Mouse (Mus musculus): ENCODE data around the gene Tpm3. TPM values are rescaled to one million over a fixed set of nuclear protein-coding genes. Genes with fewer than 3 reads are reported as not detected.

The Tpm3 gene
- polyA plus RNA-seq, 1 experiment from 2014 or later, result 448 TPM

GRCm38 (mm10) chr3:90076921-90077716, 4.7 kb downstream of the Tpm3 start:
- H3K4me3 ChIP-seq, result no peak overlapping the region
- H3K36me3 ChIP-seq, result no peaks in the 10 kb centered on the region
- H3K27ac ChIP-seq (replicated peaks), result no peak overlapping the region
- peaks cover 28% of the 10 kb centered on the region for H3K4me1 ChIP-seq
- H3K27me3 ChIP-seq, result no peaks in the 10 kb centered on the region
- H3K9ac ChIP-seq (replicated peaks), result no peak overlapping the region
- H3K4me2 ChIP-seq (replicated peaks), result no peak overlapping the region
- no peaks in the 10 kb centered on the region for H3K9me3 ChIP-seq
- 9% methylated on average over 5 of the region's 5 CpGs for WGBS
- no peak for ATAC-seq (replicated peaks)

DNA sequence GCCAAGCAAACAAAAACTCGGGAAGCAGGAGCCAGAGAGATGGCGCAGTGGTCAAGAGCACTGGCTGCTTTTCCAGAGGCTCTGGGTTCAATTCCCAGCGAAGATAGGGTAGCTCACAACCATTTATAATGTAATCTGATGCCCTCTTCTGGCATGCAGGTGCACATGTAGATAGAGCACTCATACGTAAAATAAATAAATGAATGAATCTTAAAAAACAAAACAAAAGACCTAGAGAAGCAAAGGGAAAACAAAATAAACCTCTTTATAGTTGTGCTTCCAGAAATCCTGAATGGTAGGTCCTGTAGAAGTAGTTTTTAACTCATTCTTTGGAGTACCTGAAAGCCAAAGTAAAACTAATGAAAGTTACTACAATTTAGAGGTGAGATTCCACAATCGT, 5.8 kb downstream of the Tpm3 start:
- no peak for ATAC-seq (replicated peaks)
- H3K9me3 ChIP-seq, result no peaks in the 10 kb centered on the region
- H3K4me3 ChIP-seq, result no peak overlapping the region
- no peaks in the 10 kb centered on the region for H3K27me3 ChIP-seq
- no peak overlapping the region for H3K4me2 ChIP-seq (replicated peaks)
- no peak overlapping the region for H3K9ac ChIP-seq (replicated peaks)
- WGBS, result 60% methylated on average over 5 of the region's 5 CpGs
- no peaks in the 10 kb centered on the region for H3K36me3 ChIP-seq
- peaks cover 39% of the 10 kb centered on the region for H3K4me1 ChIP-seq
- no peak overlapping the region for H3K27ac ChIP-seq (replicated peaks)

- peak; percentile 93 for ATAC-seq (replicated peaks)
- Histone ChIP-seq H3K36me3 (no peaks in the 10 kb centered on the region), H3K27me3 (no peaks in the 10 kb centered on the region), H3K9me3 (no peaks in the 10 kb centered on the region), H3K4me1 (peaks cover 49% of the 10 kb centered on the region), H3K27ac (replicated peaks) (peak overlapping the region; percentile 93), H3K4me3 (peak overlapping the region; percentile 88), H3K4me2 (replicated peaks) (peak overlapping the region; percentile 63), H3K9ac (replicated peaks) (peak overlapping the region; percentile 81)
- WGBS, result 0% methylated on average over 33 of the region's 33 CpGs
Observed at GRCm38 (mm10) chr3:90079133-90079762, 6.8 kb downstream of the Tpm3 start.

DNA sequence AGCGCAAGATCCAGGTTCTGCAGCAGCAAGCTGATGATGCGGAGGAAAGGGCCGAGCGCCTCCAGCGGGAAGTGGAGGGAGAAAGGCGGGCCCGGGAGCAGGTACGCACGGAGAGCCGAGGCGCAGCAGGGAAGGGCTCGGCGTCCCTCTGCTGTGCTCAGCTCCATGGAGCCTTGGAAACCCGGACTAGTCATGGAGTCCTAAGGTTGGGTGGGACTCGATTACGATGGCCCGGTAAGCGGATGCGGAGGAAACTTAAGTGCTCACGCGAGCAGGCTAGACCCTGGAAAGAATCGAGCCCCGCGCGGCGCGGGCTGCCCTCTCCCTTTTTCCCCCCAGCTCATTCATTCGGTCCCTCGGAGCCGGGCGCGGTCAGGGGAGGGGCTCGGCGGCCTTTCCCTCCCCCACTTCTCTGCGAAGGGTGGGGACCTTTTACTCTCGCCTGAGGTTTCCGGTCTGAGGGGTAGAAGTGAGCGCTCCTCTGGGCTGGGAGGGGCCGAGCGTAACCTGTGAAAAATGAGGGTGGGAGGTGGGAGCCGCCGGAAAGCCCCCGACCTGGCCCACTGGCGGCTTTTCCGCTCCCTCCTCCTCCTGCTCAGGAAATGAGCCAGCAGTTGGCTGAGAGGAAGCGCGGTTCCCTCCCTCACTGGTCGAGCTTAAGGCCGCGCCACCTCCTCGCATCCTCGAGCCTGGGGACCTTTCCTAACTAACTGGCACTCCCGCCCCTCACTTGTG, 7.5 kb downstream of the Tpm3 start:
- peaks cover 56% of the 10 kb centered on the region for H3K4me1 ChIP-seq
- H3K4me2 ChIP-seq (replicated peaks), result peak overlapping the region; percentile 63
- H3K4me3 ChIP-seq, result peak overlapping the region; percentile 88
- peak overlapping the region; percentile 81 for H3K9ac ChIP-seq (replicated peaks)
- H3K27ac ChIP-seq (replicated peaks), result peak overlapping the region; percentile 93
- under 1% methylated on average over 53 of the region's 53 CpGs for WGBS
- peak; percentile 72 for ATAC-seq (replicated peaks)
- H3K9me3 ChIP-seq, result no peaks in the 10 kb centered on the region
- no peaks in the 10 kb centered on the region for H3K36me3 ChIP-seq
- no peaks in the 10 kb centered on the region for H3K27me3 ChIP-seq

- ATAC-seq (replicated peaks), result no peak
- Histone ChIP-seq H3K9ac (replicated peaks) (peak overlapping the region; percentile 81), H3K27me3 (no peaks in the 10 kb centered on the region), H3K4me3 (peak overlapping the region; percentile 88), H3K4me1 (peaks cover 59% of the 10 kb centered on the region), H3K4me2 (replicated peaks) (peak overlapping the region; percentile 63), H3K9me3 (no peaks in the 10 kb centered on the region), H3K27ac (replicated peaks) (peak overlapping the region; percentile 93), H3K36me3 (no peaks in the 10 kb centered on the region)
- WGBS, result 3% methylated on average over 6 of the region's 6 CpGs
Observed at GRCm38 (mm10) chr3:90080498-90080863, 8.0 kb downstream of the Tpm3 start.

DNA sequence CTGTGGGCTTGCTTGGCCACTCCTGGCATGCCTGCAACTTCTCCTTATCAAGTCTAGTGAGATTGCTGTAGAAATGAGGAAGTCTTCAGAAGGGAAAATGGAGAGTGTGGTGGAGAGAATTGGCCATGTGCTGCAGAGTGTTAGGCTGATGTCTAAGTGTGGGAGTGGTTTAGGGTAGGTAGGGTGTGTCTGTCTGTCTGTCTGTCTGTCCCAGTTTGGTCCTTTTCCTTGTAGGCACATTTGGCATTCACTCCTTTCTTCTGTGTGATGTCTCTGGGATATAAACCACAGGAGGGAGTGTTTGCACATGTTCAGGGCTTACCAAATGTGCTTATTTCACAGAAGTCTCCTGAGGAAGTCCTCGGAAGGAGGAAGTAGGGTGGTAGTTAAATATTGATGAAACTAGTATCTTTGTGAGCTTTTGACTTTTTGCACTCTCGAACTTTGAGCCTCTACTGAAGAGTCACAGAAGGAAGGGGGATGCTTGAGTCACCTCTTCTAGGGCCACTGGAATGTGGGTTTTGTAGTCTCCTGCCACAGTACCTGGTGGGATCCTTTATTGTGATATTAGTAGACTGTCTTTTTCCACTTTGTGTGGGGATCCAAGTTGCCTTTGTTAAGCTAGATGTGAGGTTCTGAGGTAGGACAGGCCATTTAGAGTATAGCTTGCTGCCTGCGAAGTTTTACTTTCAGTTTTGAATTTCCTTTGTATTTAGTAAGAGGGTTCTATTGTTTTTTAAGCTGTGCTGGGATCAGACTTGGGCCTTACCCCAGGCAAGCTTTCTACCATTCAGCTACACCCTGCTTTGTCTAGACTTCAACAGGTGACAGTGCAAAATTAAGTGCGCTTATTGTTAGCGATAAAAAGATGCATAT, 9.2 kb downstream of the Tpm3 start:
- Histone ChIP-seq H3K9ac (replicated peaks) (peak overlapping the region; percentile 11; the same call in 1 of the 2 replicates), H3K9me3 (no peaks in the 10 kb centered on the region), H3K4me2 (replicated peaks) (peak overlapping the region; percentile 63), H3K27ac (replicated peaks) (no peak overlapping the region), H3K4me3 (peak overlapping the region; percentile 88), H3K27me3 (no peaks in the 10 kb centered on the region), H3K36me3 (0 out of 2 replicates have a peak, but pooled peaks cover 3% of the 10 kb centered on the region), H3K4me1 (peaks cover 59% of the 10 kb centered on the region)
- ATAC-seq (replicated peaks), result no peak
- 82% methylated on average over 5 of the region's 5 CpGs for WGBS

- H3K4me3 ChIP-seq, result no peak overlapping the region
- H3K9ac ChIP-seq (replicated peaks), result peak overlapping the region; percentile 17; the same call in 1 of the 2 replicates
- H3K27ac ChIP-seq (replicated peaks), result peak overlapping the region; percentile 65
- ATAC-seq (replicated peaks), result no peak
- peaks cover 55% of the 10 kb centered on the region for H3K4me1 ChIP-seq
- H3K27me3 ChIP-seq, result no peaks in the 10 kb centered on the region
- 0 out of 2 replicates have a peak overlapping the region, but pooled peaks have one; percentile 30 for H3K4me2 ChIP-seq (replicated peaks)
- 51% methylated on average over 5 of the region's 5 CpGs for WGBS
- no peaks in the 10 kb centered on the region for H3K9me3 ChIP-seq
- H3K36me3 ChIP-seq, result peaks cover 13% of the 10 kb centered on the region
Observed at GRCm38 (mm10) chr3:90083034-90083433, 10.6 kb downstream of the Tpm3 start.

DNA sequence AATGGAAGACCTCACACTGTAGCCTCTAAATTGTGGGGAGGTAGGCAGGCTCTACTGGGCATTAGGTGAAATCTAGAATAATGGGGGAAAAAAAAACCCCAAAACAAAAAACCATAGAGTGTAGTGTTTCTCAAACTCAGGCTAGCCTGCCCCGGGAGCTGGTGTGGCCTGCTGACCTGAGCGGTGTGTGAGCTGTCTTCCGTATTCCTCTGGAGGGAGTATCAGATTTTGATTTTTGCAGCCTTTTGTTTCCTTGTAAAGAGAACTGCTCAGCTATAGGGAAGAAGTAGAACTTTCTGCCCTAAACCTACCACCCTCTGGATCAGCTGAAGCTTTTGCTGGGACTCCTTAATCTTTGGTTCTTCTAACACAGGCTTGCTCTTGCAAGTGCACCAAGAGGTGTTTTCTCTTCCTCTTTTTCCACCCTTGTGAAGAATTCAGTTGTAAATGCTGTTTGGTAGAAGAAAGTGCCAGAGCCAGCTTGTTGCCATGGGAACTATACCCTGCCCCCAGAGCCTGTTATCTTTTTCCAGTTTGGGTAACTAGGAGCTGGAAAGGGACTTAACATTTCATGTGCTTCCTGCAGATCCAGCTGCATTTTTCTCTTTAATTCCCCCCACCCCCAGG, 11.4 kb downstream of the Tpm3 start:
- 52% methylated on average over 3 of the region's 3 CpGs for WGBS
- no peak for ATAC-seq (replicated peaks)
- no peaks in the 10 kb centered on the region for H3K27me3 ChIP-seq
- peaks cover 52% of the 10 kb centered on the region for H3K4me1 ChIP-seq
- peak overlapping the region; percentile 65 for H3K27ac ChIP-seq (replicated peaks)
- H3K4me2 ChIP-seq (replicated peaks), result peak overlapping the region; percentile 30; the same call in 1 of the 2 replicates
- no peak overlapping the region for H3K4me3 ChIP-seq
- peaks cover 21% of the 10 kb centered on the region for H3K36me3 ChIP-seq
- H3K9ac ChIP-seq (replicated peaks), result no peak overlapping the region
- no peaks in the 10 kb centered on the region for H3K9me3 ChIP-seq

DNA sequence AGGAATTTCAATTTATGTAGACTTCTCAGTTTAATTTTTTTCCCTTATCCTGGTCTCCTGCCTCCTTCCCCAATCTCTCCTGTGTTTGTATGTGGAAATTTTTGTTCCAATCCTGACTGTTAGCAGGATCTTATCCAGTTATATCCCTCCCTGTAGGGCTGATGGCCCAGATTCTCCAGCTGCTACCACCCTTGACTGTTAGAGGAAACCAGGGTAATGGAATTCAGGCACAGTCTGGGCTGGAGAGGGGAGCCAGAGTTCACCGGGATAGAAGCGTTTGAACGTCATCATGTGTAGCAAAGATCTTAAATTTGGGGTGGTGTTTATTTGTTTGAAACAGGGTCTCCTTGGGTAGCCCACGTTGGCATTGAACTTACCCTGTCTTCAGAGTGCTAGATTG, 12.3 kb downstream of the Tpm3 start:
- WGBS, result 80% methylated on average over 4 of the region's 4 CpGs
- no peak for ATAC-seq (replicated peaks)
- Histone ChIP-seq H3K4me1 (peaks cover 49% of the 10 kb centered on the region), H3K36me3 (peaks cover 30% of the 10 kb centered on the region), H3K27me3 (no peaks in the 10 kb centered on the region), H3K4me3 (no peak overlapping the region), H3K9ac (replicated peaks) (no peak overlapping the region), H3K4me2 (replicated peaks) (no peak overlapping the region), H3K27ac (replicated peaks) (peak overlapping the region; percentile 65; the same call in 1 of the 2 replicates), H3K9me3 (no peaks in the 10 kb centered on the region)

GRCm38 (mm10) chr3:90085281-90085680, 12.8 kb downstream of the Tpm3 start:
- peaks cover 35% of the 10 kb centered on the region for H3K36me3 ChIP-seq
- no peak for ATAC-seq (replicated peaks)
- 85% methylated on average over 6 of the region's 6 CpGs for WGBS

DNA sequence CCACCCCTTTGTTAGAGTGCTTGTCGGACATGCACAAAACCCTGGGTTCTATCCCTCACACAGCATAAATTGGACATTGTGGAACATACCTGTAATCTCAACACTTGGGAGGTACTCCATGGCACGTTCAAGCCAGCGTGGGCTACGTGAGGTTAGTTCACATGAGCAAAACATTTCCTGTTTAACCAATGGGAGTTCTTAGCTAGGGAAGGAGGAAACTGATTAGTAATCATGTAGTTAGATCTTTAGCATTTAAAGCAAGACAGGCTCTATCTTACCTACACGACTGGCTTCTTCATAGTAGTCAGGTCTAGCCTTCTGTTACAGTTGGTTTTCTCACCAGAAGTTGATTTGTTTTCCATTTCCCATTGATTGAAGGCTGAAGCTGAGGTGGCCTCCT, 13.6 kb downstream of the Tpm3 start:
- H3K27ac ChIP-seq (replicated peaks), result no peak overlapping the region
- WGBS, result 87% methylated on average over 5 of the region's 5 CpGs
- no peaks in the 10 kb centered on the region for H3K27me3 ChIP-seq
- H3K9ac ChIP-seq (replicated peaks), result no peak overlapping the region
- H3K9me3 ChIP-seq, result no peaks in the 10 kb centered on the region
- peaks cover 42% of the 10 kb centered on the region for H3K4me1 ChIP-seq
- H3K4me3 ChIP-seq, result no peak overlapping the region
- H3K4me2 ChIP-seq (replicated peaks), result no peak overlapping the region
- peaks cover 43% of the 10 kb centered on the region for H3K36me3 ChIP-seq
- ATAC-seq (replicated peaks), result no peak

More at GRCm38 (mm10) chr3:90085281-90085680, 12.8 kb downstream of the Tpm3 start:
- Histone ChIP-seq H3K9ac (replicated peaks) (no peak overlapping the region), H3K27ac (replicated peaks) (no peak overlapping the region; the same call in 1 of the 2 replicates), H3K9me3 (no peaks in the 10 kb centered on the region), H3K4me3 (no peak overlapping the region), H3K4me2 (replicated peaks) (no peak overlapping the region), H3K27me3 (no peaks in the 10 kb centered on the region), H3K4me1 (peaks cover 49% of the 10 kb centered on the region)
